Mouse (Mus musculus) layer of hippocampus, postnatal 25 days (tissue): ENCODE measurements around the gene Scrn2. TPM values are rescaled to one million over a fixed set of nuclear protein-coding genes. Genes with fewer than 3 reads are reported as not detected.

ENCODE experiments used
- microRNA-seq, 2 experiments: library from miRNA; unstranded; fragments of <30 nt; microRNA quantifications; one replicate each; pipeline ENCODE4 v1.2.0; 2021
- total RNA-seq, 2 experiments: library from RNA; stranded (reverse); gene quantifications; 2 replicates each; pipeline ENCODE4 v1.2.3; 2021

Gene Scrn2
- total RNA-seq, 2 experiments from 2014 or later = 4.0 to 4.2 TPM

Small RNAs within 50 kb of the gene (microRNA-seq; reads per million reads assigned to microRNA genes)
- gene Mir8103 = 0.92 to 1.00 reads per million in 2 experiments

Other genes starting within 250 kb of the Scrn2 start
- 10 to 100 TPM; 49.4 to 52.0 TPM for gene Cbx1, start 240.8 kb upstream of the Scrn2 start, total RNA-seq
- 100 to 1,000 TPM; 215 to 234 TPM for gene Nfe2l1, start 200.0 kb upstream of the Scrn2 start, total RNA-seq
- gene Copz2, start 180.1 kb upstream of the Scrn2 start, total RNA-seq = 1 to 10 TPM; 6.5 to 6.8 TPM
- 10 to 100 TPM; 35.8 to 37.2 TPM for gene Cdk5rap3, start 113.4 kb upstream of the Scrn2 start, total RNA-seq
- not detected for gene Prr15l, start 101.8 kb upstream of the Scrn2 start, total RNA-seq
- gene Pnpo, start 86.0 kb upstream of the Scrn2 start, total RNA-seq = 10 to 100 TPM; 35.1 to 37.9 TPM
- 10 to 100 TPM; 12.8 to 15.0 TPM for gene Sp2, start 47.0 kb upstream of the Scrn2 start, total RNA-seq
- 1 to 10 TPM in 1 of 2 experiments, under 1 TPM in 1; 0.86 to 1.8 TPM for gene Sp6, start 16.5 kb upstream of the Scrn2 start, total RNA-seq
- 1 to 10 TPM in 1 of 2 experiments, under 1 TPM in 1; 0.74 to 1.0 TPM for gene Lrrc46, start 11.5 kb downstream of the Scrn2 start, total RNA-seq
- 10 to 100 TPM; 76.3 to 83.6 TPM for gene Mrpl10, start 11.6 kb downstream of the Scrn2 start, total RNA-seq
- gene Osbpl7, start 20.7 kb downstream of the Scrn2 start, total RNA-seq = 10 to 100 TPM; 15.8 to 16.5 TPM
- gene Tbx21, start 85.4 kb downstream of the Scrn2 start, total RNA-seq = under 1 TPM in 1 of 2 experiments, not detected in 1; 0.10 TPM
- 10 to 100 TPM; 75.8 to 82.0 TPM for gene Tbkbp1, start 121.6 kb downstream of the Scrn2 start, total RNA-seq
- 100 to 1,000 TPM; 123 to 130 TPM for gene Kpnb1, start 157.9 kb downstream of the Scrn2 start, total RNA-seq